Mouse (Mus musculus) kidney, postnatal 0 days (tissue): ENCODE data around the gene Gdf11. TPM values are rescaled to one million over a fixed set of nuclear protein-coding genes. Genes with fewer than 3 reads are reported as not detected.

ENCODE experiments used
- ATAC-seq: fragments of 200-750 bp; cut with Nextera tagmentation; replicated peaks from 2 replicates; pipeline ENCODE4 v1.8.0; 2017; ENCODE audit warnings: low read depth, moderate number of reproducible peaks, moderate TSS enrichment, moderate library complexity; ENCODE audit not compliant: low FRiP score
- DNase-seq: peaks from one replicate; pipeline ENCODE4 v3.0.0-alpha.2; 2016; ENCODE audit warnings: low spot score
- H3K27ac ChIP-seq: fragments of 300-500 bp; sonication (generic); 2 replicates; pipeline ENCODE4 v1.5.1; 2014; ENCODE audit warnings: mild to moderate bottlenecking
- H3K27me3 ChIP-seq: fragments of 300-500 bp; sonication (generic); 2 replicates; pipeline ENCODE4 v1.6.1; 2014; ENCODE audit warnings: low read length, mixed read lengths; ENCODE audit not compliant: insufficient read depth
- H3K36me3 ChIP-seq: fragments of 300-500 bp; sonication (generic); 2 replicates; pipeline ENCODE4 v1.6.1; 2014; ENCODE audit warnings: low read length, mixed read lengths; ENCODE audit not compliant: insufficient read depth
- H3K4me1 ChIP-seq: fragments of 300-500 bp; sonication (generic); replicated peaks from 2 replicates; pipeline ENCODE4 v1.6.1; 2014; ENCODE audit warnings: antibody characterized with exemption, low read length, mixed read lengths; ENCODE audit not compliant: insufficient read depth
- H3K4me2 ChIP-seq: fragments of 300-500 bp; sonication (generic); 2 replicates; pipeline ENCODE4 v1.6.1; 2014; ENCODE audit warnings: mild to moderate bottlenecking, low read length, moderate library complexity, mixed read lengths
- H3K4me3 ChIP-seq: fragments of 300-500 bp; sonication (generic); replicated peaks from 2 replicates; pipeline ENCODE4 v1.5.1; 2014; ENCODE audit warnings: low read depth, low read length
- H3K9ac ChIP-seq: fragments of 300-500 bp; sonication (generic); 2 replicates; pipeline ENCODE4 v1.6.1; 2014; ENCODE audit warnings: low read depth, low read length
- H3K9me3 ChIP-seq: fragments of 300-500 bp; sonication (generic); replicated peaks from 2 replicates; pipeline ENCODE4 v1.6.1; 2016; ENCODE audit warnings: low read length, inconsistent platforms, mixed read lengths
- CTCF ChIP-seq: IDR thresholded peaks from 2 replicates; pipeline ENCODE4 v1.5.1; 2016; ENCODE audit warnings: antibody characterized with exemption, low read depth, mild to moderate bottlenecking, moderate library complexity
- WGBS: fragments of 180-500 bp; shearing (Covaris S2); extraction: QIAGEN DNeasy Blood & Tissue Kit; methylation state at CpG from one replicate; pipeline ENCODE4 v1.1.7; 2014; 5-methylcytosine and 5-hydroxymethylcytosine counted together
- polyA plus RNA-seq: library from polyadenylated mRNA; unstranded; fragments of >200 nt; fragmentation: Nextera tagmentation; extraction: Ambion mirVana; gene quantifications from 2 replicates; pipeline ENCODE4 v1.2.1, GENCODE M21; 2015

Gdf11 gene
- polyA plus RNA-seq, 1 experiment from 2014 or later, result 7.7 TPM

DNA sequence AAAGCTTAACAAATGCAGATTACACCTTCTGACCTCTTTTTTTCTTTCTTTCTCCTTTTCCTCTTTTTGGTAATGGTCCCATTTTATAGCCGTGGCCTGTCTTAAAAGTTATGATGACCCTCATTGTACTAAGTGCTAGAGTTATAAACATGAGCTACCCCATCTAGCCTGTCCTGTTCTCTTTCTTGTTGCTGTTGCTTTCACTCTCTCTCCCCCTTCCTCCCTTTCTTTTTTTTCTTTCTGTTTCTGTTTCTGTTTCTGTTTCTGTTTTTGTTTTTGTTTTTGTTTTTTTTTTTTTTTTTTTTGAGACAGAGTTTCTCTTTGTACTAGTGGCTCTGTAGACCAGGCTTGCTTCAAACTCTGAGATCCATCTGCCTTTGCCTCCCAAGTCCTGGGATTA is 25.0 kb downstream of the Gdf11 start:
- H3K4me1 ChIP-seq, result no peaks in the 10 kb centered on the region
- no peak overlapping the region for H3K27ac ChIP-seq
- no peak for ATAC-seq
- no peak overlapping the region for H3K9ac ChIP-seq
- 96% methylated on average over 1 of the region's 1 CpGs for WGBS
- no peaks in the 10 kb centered on the region for H3K9me3 ChIP-seq
- no peaks in the 10 kb centered on the region for H3K27me3 ChIP-seq
- H3K4me2 ChIP-seq, result no peak overlapping the region
- no peak for DNase-seq
- H3K36me3 ChIP-seq, result peaks cover 20% of the 10 kb centered on the region
- H3K4me3 ChIP-seq, result no peak overlapping the region
- TF ChIP-seq CTCF, result no peak

DNA sequence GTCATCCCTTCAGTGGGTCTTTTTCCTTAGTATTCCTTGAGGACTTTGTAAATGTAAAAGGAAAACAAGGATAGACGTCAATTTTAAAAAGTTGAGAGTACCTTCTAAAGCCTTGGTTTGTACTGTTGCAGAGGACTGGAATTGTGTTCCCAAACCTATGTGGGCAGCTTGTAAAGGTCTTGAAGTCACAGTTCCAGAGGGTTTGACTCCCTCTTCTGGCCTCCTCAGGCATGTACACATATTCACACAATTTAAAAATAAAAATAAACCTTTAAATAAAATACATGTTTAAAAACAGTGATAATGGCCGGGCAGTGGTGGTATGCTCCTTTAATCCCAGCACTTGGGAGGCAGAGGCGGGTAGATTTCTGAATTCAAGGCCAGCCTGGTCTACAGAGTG is 25.5 kb downstream of the Gdf11 start:
- H3K9me3 ChIP-seq, result no peaks in the 10 kb centered on the region
- peak; percentile 57 for TF ChIP-seq CTCF
- no peak overlapping the region for H3K27ac ChIP-seq
- ATAC-seq (no peak), DNase-seq (peak; percentile 31)
- no peak overlapping the region for H3K4me2 ChIP-seq
- whole genome bisulfite sequencing, result 78% methylated on average over 3 of the region's 3 CpGs
- no peak overlapping the region for H3K9ac ChIP-seq
- no peaks in the 10 kb centered on the region for H3K4me1 ChIP-seq
- peaks cover 18% of the 10 kb centered on the region for H3K36me3 ChIP-seq
- H3K27me3 ChIP-seq, result no peaks in the 10 kb centered on the region
- H3K4me3 ChIP-seq, result no peak overlapping the region

DNA sequence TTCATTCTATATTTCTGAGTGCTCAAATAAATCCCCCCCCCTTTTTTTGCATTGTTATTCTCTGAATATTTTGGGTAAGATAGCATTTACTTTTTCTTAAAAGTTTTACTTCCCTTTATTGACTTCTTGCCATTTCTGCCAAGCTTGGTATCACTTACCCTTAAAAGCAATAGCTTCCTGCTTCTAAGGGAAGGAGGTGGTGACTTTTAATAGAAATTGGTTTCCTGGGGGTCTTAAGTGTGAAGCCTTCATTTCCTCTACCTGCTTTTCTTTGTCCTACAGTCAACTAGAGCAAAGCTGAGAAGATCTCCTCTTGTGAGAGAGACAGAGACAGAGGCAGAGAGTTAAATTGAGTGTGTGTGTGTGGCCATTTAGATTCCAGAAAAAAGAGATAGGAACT is 30.3 kb downstream of the Gdf11 start:
- no peak for TF ChIP-seq CTCF

DNA sequence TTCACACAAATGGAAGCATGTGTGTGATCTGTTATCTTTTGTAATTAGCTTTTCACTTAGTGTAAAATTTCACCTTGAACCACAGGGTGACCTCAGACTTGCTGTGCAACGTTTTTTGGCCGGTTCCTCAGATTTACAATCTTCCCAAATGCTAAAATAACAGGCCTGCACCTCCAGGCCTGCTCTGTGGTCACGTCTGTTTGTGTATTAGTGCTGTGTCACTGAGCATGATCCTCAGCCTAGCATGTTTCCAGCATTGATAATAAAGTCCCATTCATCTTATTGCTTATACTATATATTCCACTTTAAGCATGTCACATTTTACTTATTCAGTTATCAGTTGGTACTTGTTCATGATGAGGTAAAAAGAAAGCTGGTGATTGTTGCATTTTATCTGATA is 41.2 kb downstream of the Gdf11 start:
- H3K27ac ChIP-seq, result no peak overlapping the region
- no peaks in the 10 kb centered on the region for H3K27me3 ChIP-seq
- no peak overlapping the region for H3K4me3 ChIP-seq
- H3K4me1 ChIP-seq, result no peaks in the 10 kb centered on the region
- H3K9me3 ChIP-seq, result no peaks in the 10 kb centered on the region
- peaks cover 20% of the 10 kb centered on the region for H3K36me3 ChIP-seq
- TF ChIP-seq CTCF, result no peak
- ATAC-seq (no peak), DNase-seq (no peak)
- 44% methylated on average over 3 of the region's 3 CpGs for WGBS
- H3K4me2 ChIP-seq, result no peak overlapping the region
- no peak overlapping the region for H3K9ac ChIP-seq

More for the DNA sequence above, 30.3 kb downstream of the Gdf11 start:
- H3K4me1 ChIP-seq, result no peaks in the 10 kb centered on the region
- no peak for ATAC-seq
- H3K27me3 ChIP-seq, result no peaks in the 10 kb centered on the region
- H3K27ac ChIP-seq, result no peak overlapping the region
- H3K9me3 ChIP-seq, result no peaks in the 10 kb centered on the region
- no peak overlapping the region for H3K9ac ChIP-seq
- no peak for DNase-seq
- H3K36me3 ChIP-seq, result peaks cover 31% of the 10 kb centered on the region; the same call in 1 of the 2 replicates
- no peak overlapping the region for H3K4me2 ChIP-seq
- H3K4me3 ChIP-seq, result no peak overlapping the region

DNA sequence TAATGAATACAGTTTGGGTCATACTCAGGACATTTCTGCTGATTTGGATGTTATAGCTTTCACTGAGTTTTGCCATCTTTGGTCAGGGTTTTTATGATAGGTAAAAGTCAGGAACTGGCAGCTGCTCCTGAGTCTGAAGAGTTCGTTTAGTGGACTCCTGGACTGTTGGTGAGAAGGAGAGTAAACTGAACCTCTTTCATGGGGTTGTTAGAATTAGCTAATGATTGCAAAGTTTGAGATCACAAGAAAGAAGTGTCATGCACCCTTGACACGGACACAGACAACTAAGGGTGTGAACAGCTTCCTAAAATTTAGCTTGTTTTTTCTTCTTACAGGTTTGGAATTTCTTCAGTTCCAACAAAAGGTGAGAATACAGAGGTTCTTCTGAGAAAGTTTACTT is 43.1 kb downstream of the Gdf11 start:
- TF ChIP-seq CTCF, result no peak
- WGBS, result 35% methylated on average over 2 of the region's 2 CpGs
- ATAC-seq (0 out of 2 replicates have a peak, but pooled peaks have one; percentile 43), DNase-seq (peak; percentile 3)
- Histone ChIP-seq H3K36me3 (peaks cover 16% of the 10 kb centered on the region), H3K9me3 (no peaks in the 10 kb centered on the region), H3K4me2 (no peak overlapping the region), H3K4me3 (no peak overlapping the region), H3K27me3 (no peaks in the 10 kb centered on the region), H3K9ac (no peak overlapping the region), H3K27ac (no peak overlapping the region), H3K4me1 (no peaks in the 10 kb centered on the region)

DNA sequence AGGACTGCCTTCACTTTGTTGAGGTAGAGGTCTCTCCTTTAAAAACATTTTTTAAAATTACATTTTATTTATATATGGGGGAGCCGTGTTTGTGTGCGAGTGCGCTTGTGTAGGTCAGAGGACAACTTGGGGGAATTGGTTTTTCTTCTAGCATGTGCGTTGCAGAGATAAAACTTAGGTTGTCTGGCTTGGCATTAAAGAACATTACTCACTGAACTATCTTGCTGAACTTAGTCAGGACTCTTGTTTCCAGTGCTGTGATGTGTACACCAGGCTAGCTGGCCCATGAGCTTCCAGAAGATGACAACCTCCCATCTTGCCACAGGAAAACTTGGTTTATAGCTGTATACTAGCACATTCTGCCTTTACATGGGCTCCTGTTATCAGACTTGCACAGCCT is 44.9 kb downstream of the Gdf11 start:
- WGBS, result 91% methylated on average over 4 of the region's 4 CpGs

DNA sequence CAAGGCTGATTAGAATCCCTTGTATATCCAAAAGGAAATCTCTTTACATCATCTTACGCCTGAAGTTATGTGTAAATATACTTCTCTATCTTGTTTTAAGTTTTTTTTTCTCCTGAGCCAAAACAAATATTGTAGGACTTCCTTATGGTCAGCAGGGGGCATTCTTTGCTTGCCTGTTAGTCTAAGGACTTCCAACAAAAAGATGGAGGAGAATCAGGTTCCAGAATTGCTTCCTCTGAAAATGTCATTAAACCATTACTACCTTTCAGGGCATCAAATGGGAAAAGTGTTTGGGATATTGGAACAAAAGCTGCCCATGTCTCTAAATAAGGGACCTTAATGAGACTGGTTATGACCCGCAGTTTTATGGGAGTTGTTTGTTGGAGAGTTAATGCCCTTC is 46.0 kb downstream of the Gdf11 start:
- no peaks in the 10 kb centered on the region for H3K9me3 ChIP-seq
- H3K4me1 ChIP-seq, result no peaks in the 10 kb centered on the region
- no peak for ATAC-seq
- 37% methylated on average over 2 of the region's 2 CpGs for WGBS
- DNase-seq, result peak; percentile 83
- peak overlapping the region; percentile 14 for H3K4me2 ChIP-seq
- H3K4me3 ChIP-seq, result no peak overlapping the region
- no peak overlapping the region for H3K27ac ChIP-seq
- peaks cover 29% of the 10 kb centered on the region; the same call in 1 of the 2 replicates for H3K36me3 ChIP-seq
- peak; percentile 88 for TF ChIP-seq CTCF
- H3K27me3 ChIP-seq, result no peaks in the 10 kb centered on the region
- H3K9ac ChIP-seq, result no peak overlapping the region

More for the DNA sequence above, 44.9 kb downstream of the Gdf11 start:
- H3K36me3 ChIP-seq, result peaks cover 22% of the 10 kb centered on the region
- H3K9me3 ChIP-seq, result no peaks in the 10 kb centered on the region
- no peak overlapping the region for H3K9ac ChIP-seq
- ATAC-seq (no peak), DNase-seq (no peak)
- H3K4me3 ChIP-seq, result no peak overlapping the region
- no peaks in the 10 kb centered on the region for H3K27me3 ChIP-seq
- no peak for TF ChIP-seq CTCF
- H3K4me1 ChIP-seq, result no peaks in the 10 kb centered on the region
- H3K27ac ChIP-seq, result no peak overlapping the region
- H3K4me2 ChIP-seq, result no peak overlapping the region
